ENCODE assay signal across 9 mouse cellular contexts in genomic region chr14:22751290-22751689, GRCm38 (mm10).
DNase-seq lines count a peak whose midpoint lies in the region.
"Had no signal": no experiment of that assay in that cellular context is flagged by ENCODE, and none has a peak within 500 bp of the region (broad histone marks: within the 10 kb centered on the region; RNA-seq: fewer than 3 reads in every experiment).

No protein-coding gene starts in this region.

- DNase-seq in layer of hippocampus, adult 11-12 months (ENCODE audit: low spot score), result peak; percentile 32
- no peak for DNase-seq in layer of hippocampus, adult 9-10 months (ENCODE audit: low spot score)
- peak; percentile 10 to 33 for DNase-seq in frontal cortex, postnatal 14 days (ENCODE audit: low spot score in 2 of 2)
- peak; percentile 67 to 75 for DNase-seq in kidney, postnatal 4 days
- peak; percentile 73 for DNase-seq in lung, postnatal 25 days (ENCODE audit: low spot score)
- no peak for DNase-seq in urinary bladder, postnatal 14 days (ENCODE audit: low spot score)
- no peak for DNase-seq in MN1 (ENCODE audit: low spot score)
- DNase-seq in spleen, postnatal 14 days (ENCODE audit: low spot score in 2 of 2), result no peak
- DNase-seq: thymus, postnatal 25 days had no signal

Comparison
In these comparisons a context has a peak if more than half of its experiments do, and no peak if none do; other contexts are left out.
1. DNase-seq: peak in layer of hippocampus, adult 11-12 months (single experiment), frontal cortex, postnatal 14 days (2 of 2), kidney, postnatal 4 days (2 of 2) and lung, postnatal 25 days (single experiment); none in layer of hippocampus, adult 9-10 months (single experiment), urinary bladder, postnatal 14 days (single experiment), MN1 (single experiment) and spleen, postnatal 14 days (0 of 2).